Mouse (Mus musculus) hindbrain, embryonic 15.5 days (tissue): Measurements from ENCODE around the gene Colgalt1. TPM values are rescaled to one million over a fixed set of nuclear protein-coding genes. Genes with fewer than 3 reads are reported as not detected.
A peak's percentile ranks its signal among the peaks of the same experiment; 100 is the strongest.

ENCODE experiments used
- ATAC-seq: fragments of 200-750 bp; cut with Nextera tagmentation; 2 replicates; pipeline ENCODE4 v1.8.0; 2017; ENCODE audit warnings: low read depth, moderate number of reproducible peaks, moderate TSS enrichment; ENCODE audit not compliant: low FRiP score
- H3K27ac ChIP-seq: fragments of 300-500 bp; sonication (generic); replicated peaks from 2 replicates; pipeline ENCODE4 v1.5.1; 2015; ENCODE audit warnings: mild to moderate bottlenecking, inconsistent platforms
- H3K27me3 ChIP-seq: fragments of 300-500 bp; sonication (generic); 2 replicates; pipeline ENCODE4 v1.6.1; 2015; ENCODE audit warnings: control low read depth, inconsistent platforms
- H3K36me3 ChIP-seq: fragments of 300-500 bp; sonication (generic); 2 replicates; pipeline ENCODE4 v1.6.1; 2015; ENCODE audit warnings: control low read depth, inconsistent platforms
- H3K4me1 ChIP-seq: fragments of 300-500 bp; sonication (generic); replicated peaks from 2 replicates; pipeline ENCODE4 v1.6.1; 2015; ENCODE audit warnings: control low read depth, inconsistent platforms
- H3K4me2 ChIP-seq: fragments of 300-500 bp; sonication (generic); 2 replicates; pipeline ENCODE4 v1.6.1; 2015; ENCODE audit warnings: moderate library complexity, mild to moderate bottlenecking, inconsistent platforms
- H3K4me3 ChIP-seq: fragments of 300-500 bp; sonication (generic); 2 replicates; pipeline ENCODE4 v1.5.1; 2015; ENCODE audit warnings: mild to moderate bottlenecking, inconsistent platforms
- H3K9ac ChIP-seq: fragments of 300-500 bp; sonication (generic); 2 replicates; pipeline ENCODE4 v1.6.1; 2015; ENCODE audit warnings: inconsistent platforms
- H3K9me3 ChIP-seq: fragments of 300-500 bp; sonication (generic); 2 replicates; pipeline ENCODE4 v1.6.1; 2016; ENCODE audit warnings: control low read depth, inconsistent platforms
- WGBS: fragments of 180-500 bp; shearing (Covaris S2); methylation state at CpG from one replicate; pipeline ENCODE4 v1.1.7; 2015; 5-methylcytosine and 5-hydroxymethylcytosine counted together
- polyA plus RNA-seq: library from polyadenylated mRNA; unstranded; fragments of >200 nt; fragmentation: Nextera tagmentation; extraction: Ambion mirVana; gene quantifications from 2 replicates; pipeline ENCODE4 v1.2.1, GENCODE M21; 2015

The Colgalt1 gene
- polyA plus RNA-seq, 1 experiment from 2014 or later = 78.2 TPM

- Histone ChIP-seq H3K36me3 (no peaks in the 10 kb centered on the region), H3K27me3 (no peaks in the 10 kb centered on the region), H3K9ac (no peak overlapping the region), H3K4me3 (no peak overlapping the region), H3K4me2 (no peak overlapping the region), H3K4me1 (peaks cover 24% of the 10 kb centered on the region), H3K9me3 (no peaks in the 10 kb centered on the region), H3K27ac (no peak overlapping the region)
- WGBS = 14% methylated on average over 16 of the region's 22 CpGs
- ATAC-seq = no peak
Observed at GRCm38 (mm10) chr8:71633164-71633563, 22.4 kb downstream of the Colgalt1 start.

GRCm38 (mm10) chr8:71633981-71634667, 23.3 kb downstream of the Colgalt1 start:
- peaks cover 5% of the 10 kb centered on the region; the same call in 1 of the 2 replicates for H3K36me3 ChIP-seq
- 0 out of 2 replicates have a peak, but pooled peaks have one; percentile 32 for ATAC-seq
- no peaks in the 10 kb centered on the region for H3K27me3 ChIP-seq
- WGBS = 6% methylated on average over 26 of the region's 26 CpGs
- H3K4me3 ChIP-seq = no peak overlapping the region
- H3K9me3 ChIP-seq = no peaks in the 10 kb centered on the region
- H3K4me2 ChIP-seq = peak overlapping the region; percentile 18
- no peak overlapping the region for H3K9ac ChIP-seq
- H3K4me1 ChIP-seq = peaks cover 15% of the 10 kb centered on the region
- peak overlapping the region; percentile 56 for H3K27ac ChIP-seq

- Histone ChIP-seq H3K4me3 (no peak overlapping the region), H3K4me2 (no peak overlapping the region), H3K27ac (no peak overlapping the region), H3K27me3 (no peaks in the 10 kb centered on the region), H3K36me3 (peaks cover 20% of the 10 kb centered on the region), H3K9ac (no peak overlapping the region), H3K9me3 (no peaks in the 10 kb centered on the region), H3K4me1 (0 out of 2 replicates have a peak, but pooled peaks cover 3% of the 10 kb centered on the region)
- no peak for ATAC-seq
- whole genome bisulfite sequencing = 65% methylated on average over 8 of the region's 8 CpGs
Observed at GRCm38 (mm10) chr8:71637149-71638095, 26.6 kb downstream of the Colgalt1 start.

GRCm38 (mm10) chr8:71638321-71638720, 27.5 kb downstream of the Colgalt1 start:
- WGBS = 76% methylated on average over 6 of the region's 6 CpGs
- Histone ChIP-seq H3K9ac (no peak overlapping the region), H3K4me3 (no peak overlapping the region), H3K27me3 (no peaks in the 10 kb centered on the region), H3K9me3 (no peaks in the 10 kb centered on the region), H3K27ac (no peak overlapping the region), H3K4me1 (0 out of 2 replicates have a peak, but pooled peaks cover 3% of the 10 kb centered on the region), H3K36me3 (peaks cover 27% of the 10 kb centered on the region), H3K4me2 (no peak overlapping the region)
- no peak for ATAC-seq

- ATAC-seq = no peak
- H3K4me1 ChIP-seq = 0 out of 2 replicates have a peak, but pooled peaks cover 3% of the 10 kb centered on the region
- H3K4me3 ChIP-seq = no peak overlapping the region
- WGBS = 88% methylated on average over 4 of the region's 4 CpGs
- no peak overlapping the region for H3K9ac ChIP-seq
- H3K27ac ChIP-seq = no peak overlapping the region
- no peaks in the 10 kb centered on the region for H3K9me3 ChIP-seq
- peaks cover 37% of the 10 kb centered on the region for H3K36me3 ChIP-seq
- H3K4me2 ChIP-seq = no peak overlapping the region
- no peaks in the 10 kb centered on the region for H3K27me3 ChIP-seq
Observed at GRCm38 (mm10) chr8:71639318-71639717, 28.5 kb downstream of the Colgalt1 start.

- WGBS = 86% methylated on average over 9 of the region's 9 CpGs
- H3K9ac ChIP-seq = no peak overlapping the region
- ATAC-seq = no peak
- H3K4me3 ChIP-seq = no peak overlapping the region
- peaks cover 76% of the 10 kb centered on the region for H3K36me3 ChIP-seq
- H3K27me3 ChIP-seq = no peaks in the 10 kb centered on the region
- no peaks in the 10 kb centered on the region for H3K9me3 ChIP-seq
- H3K4me1 ChIP-seq = no peaks in the 10 kb centered on the region
- no peak overlapping the region for H3K4me2 ChIP-seq
- H3K27ac ChIP-seq = no peak overlapping the region
Observed at GRCm38 (mm10) chr8:71645510-71645909, 34.7 kb downstream of the Colgalt1 start.

- no peak overlapping the region for H3K4me3 ChIP-seq
- 0 out of 2 replicates have a peak, but pooled peaks have one; percentile 20 for ATAC-seq
- H3K9ac ChIP-seq = no peak overlapping the region
Observed at GRCm38 (mm10) chr8:71654600-71654999, 43.8 kb downstream of the Colgalt1 start.

GRCm38 (mm10) chr8:71657816-71658215, 47.0 kb downstream of the Colgalt1 start:
- ATAC-seq = no peak
- Histone ChIP-seq H3K4me2 (no peak overlapping the region), H3K9ac (no peak overlapping the region), H3K4me3 (no peak overlapping the region), H3K4me1 (no peaks in the 10 kb centered on the region), H3K9me3 (no peaks in the 10 kb centered on the region), H3K27me3 (peaks cover 44% of the 10 kb centered on the region), H3K27ac (no peak overlapping the region), H3K36me3 (peaks cover 44% of the 10 kb centered on the region)
- WGBS = 24% methylated on average over 9 of the region's 9 CpGs

More at GRCm38 (mm10) chr8:71654600-71654999, 43.8 kb downstream of the Colgalt1 start:
- peaks cover 54% of the 10 kb centered on the region for H3K36me3 ChIP-seq
- 4% methylated on average over 24 of the region's 24 CpGs for WGBS
- no peaks in the 10 kb centered on the region for H3K4me1 ChIP-seq
- no peak overlapping the region; the same call in 1 of the 2 replicates for H3K4me2 ChIP-seq
- no peak overlapping the region for H3K27ac ChIP-seq
- H3K27me3 ChIP-seq = peaks cover 38% of the 10 kb centered on the region
- no peaks in the 10 kb centered on the region for H3K9me3 ChIP-seq

- Histone ChIP-seq H3K4me1 (no peaks in the 10 kb centered on the region), H3K9ac (no peak overlapping the region), H3K9me3 (no peaks in the 10 kb centered on the region), H3K27me3 (peaks cover 44% of the 10 kb centered on the region), H3K36me3 (peaks cover 47% of the 10 kb centered on the region), H3K27ac (no peak overlapping the region), H3K4me3 (no peak overlapping the region), H3K4me2 (no peak overlapping the region)
- ATAC-seq = no peak
- WGBS = 34% methylated on average over 17 of the region's 17 CpGs
Observed at GRCm38 (mm10) chr8:71658515-71659049, 47.8 kb downstream of the Colgalt1 start.

GRCm38 (mm10) chr8:71659751-71660150, 49.0 kb downstream of the Colgalt1 start:
- WGBS = 62% methylated on average over 1 of the region's 1 CpGs
- Histone ChIP-seq H3K27me3 (peaks cover 44% of the 10 kb centered on the region), H3K9me3 (no peaks in the 10 kb centered on the region), H3K36me3 (peaks cover 56% of the 10 kb centered on the region), H3K4me2 (no peak overlapping the region), H3K27ac (no peak overlapping the region), H3K4me3 (no peak overlapping the region), H3K4me1 (no peaks in the 10 kb centered on the region), H3K9ac (no peak overlapping the region)
- ATAC-seq = 0 out of 2 replicates have a peak, but pooled peaks have one; percentile 2

- Histone ChIP-seq H3K4me2 (no peak overlapping the region), H3K36me3 (peaks cover 52% of the 10 kb centered on the region), H3K9ac (no peak overlapping the region), H3K4me3 (no peak overlapping the region), H3K9me3 (no peaks in the 10 kb centered on the region), H3K27ac (no peak overlapping the region), H3K4me1 (peaks cover under 1% of the 10 kb centered on the region; the same call in 1 of the 2 replicates), H3K27me3 (peaks cover 39% of the 10 kb centered on the region)
- ATAC-seq = peak; percentile 57
- WGBS = 11% methylated on average over 36 of the region's 36 CpGs
Observed at GRCm38 (mm10) chr8:71660325-71661120, 49.7 kb downstream of the Colgalt1 start.
